Mouse (Mus musculus): ENCODE data around the gene Rbm24.

DNA sequence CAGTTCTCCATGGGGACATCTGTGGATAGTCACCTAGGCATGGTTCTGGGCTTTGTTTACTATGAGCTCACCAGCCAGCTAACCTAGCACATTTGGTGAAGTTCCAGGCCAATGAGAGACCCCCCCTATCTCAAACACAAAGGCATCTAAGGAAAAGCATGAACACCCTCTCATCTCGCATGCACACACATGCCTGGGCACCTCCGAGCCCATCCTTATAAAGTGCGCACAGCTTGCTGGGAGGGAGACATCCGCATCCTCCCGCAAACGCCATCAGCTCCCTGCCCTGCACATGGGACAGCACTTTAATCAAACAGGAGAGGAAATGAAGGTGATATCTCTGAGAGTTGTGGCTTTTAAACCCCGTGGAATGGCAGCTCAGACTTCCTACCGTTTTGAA lies 50.0 kb downstream of the Rbm24 start:
- no peak for TF ChIP-seq CTCF (IDR thresholded peaks at IDR 0.05; ENCODE audit: low read depth, low read length)
- TF ChIP-seq EP300 (IDR thresholded peaks at IDR 0.05; ENCODE audit: insufficient read depth, low read depth, low read length): no peak
- TF ChIP-seq POLR2A (IDR thresholded peaks at IDR 0.05; ENCODE audit: insufficient read depth, low read length): no peak

Measured in ES-Bruce4 (cell line).